9 mouse cellular contexts compared by ENCODE assay signal in the genomic region with DNA sequence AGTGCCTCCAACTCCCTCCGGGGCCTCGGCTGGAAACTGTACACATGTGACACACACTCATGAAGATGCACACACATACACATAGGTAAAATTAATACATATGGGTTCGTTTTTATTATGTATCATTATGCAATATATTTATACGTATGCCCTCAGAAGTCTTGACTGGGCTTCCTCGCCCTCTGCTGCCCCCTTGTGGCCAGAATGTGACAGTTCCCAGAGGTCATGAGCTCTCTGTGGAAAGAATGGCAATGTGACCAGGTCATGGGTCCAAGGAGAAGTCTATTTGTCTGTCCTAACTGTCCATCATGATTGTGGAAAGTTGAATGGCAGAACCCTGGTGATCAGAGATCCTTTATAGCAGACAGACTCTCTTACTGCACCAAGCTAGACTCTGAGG. TPM values are rescaled to one million over a fixed set of nuclear protein-coding genes. Genes with fewer than 3 reads are reported as not detected.
DNase-seq lines count a peak whose midpoint lies in the region; ATAC-seq and TF ChIP-seq lines count a peak whose summit lies in the region.
"Had no signal": no experiment of that assay in that cellular context is flagged by ENCODE, and none has a peak within 500 bp of the region (broad histone marks: within the 10 kb centered on the region; RNA-seq: fewer than 3 reads in every experiment).

No protein-coding gene starts in this region.

- WGBS in hindbrain, embryonic 10.5 days = 25% methylated on average over 5 of the region's 5 CpGs
- 24% methylated on average over 5 of the region's 5 CpGs for WGBS in hindbrain, embryonic 16.5 days
- 24% methylated on average over 5 of the region's 5 CpGs for WGBS in heart, embryonic 12.5 days

- H3K36me3 ChIP-seq in hindbrain, embryonic 10.5 days = no peaks in the 10 kb centered on the region
- H3K36me3 ChIP-seq in hindbrain, embryonic 16.5 days (ENCODE audit: control insufficient read depth, insufficient read depth, low read length) = no peaks in the 10 kb centered on the region
- H3K36me3 ChIP-seq in heart, embryonic 12.5 days = no peaks in the 10 kb centered on the region
- H3K36me3 ChIP-seq: neural tube, embryonic 12.5 days had no signal

- no peak overlapping the region for H3K4me2 ChIP-seq in hindbrain, embryonic 16.5 days (ENCODE audit: low read length)
- H3K4me2 ChIP-seq in heart, embryonic 12.5 days = no peak overlapping the region
- H3K4me2 ChIP-seq: neural tube, embryonic 12.5 days had no signal

- H3K4me1 ChIP-seq in hindbrain, embryonic 10.5 days (replicated peaks) = no peaks in the 10 kb centered on the region
- H3K4me1 ChIP-seq in hindbrain, embryonic 16.5 days (ENCODE audit: control insufficient read depth, insufficient read depth, low read depth, low read length) = no peaks in the 10 kb centered on the region
- no peaks in the 10 kb centered on the region for H3K4me1 ChIP-seq in heart, embryonic 12.5 days (replicated peaks)
- H3K4me1 ChIP-seq: neural tube, embryonic 12.5 days had no signal

- no peak overlapping the region for H3K4me3 ChIP-seq in hindbrain, embryonic 10.5 days
- no peak overlapping the region for H3K4me3 ChIP-seq in hindbrain, embryonic 16.5 days (ENCODE audit: low read length)
- no peak overlapping the region for H3K4me3 ChIP-seq in heart, embryonic 12.5 days
- no peak overlapping the region for H3K4me3 ChIP-seq in layer of hippocampus, adult 2 months
- H3K4me3 ChIP-seq: neural tube, embryonic 12.5 days had no signal

- no peak; the same call in none of the 2 replicates for TF ChIP-seq CTCF in layer of hippocampus, adult 2 months (conservative IDR thresholded peaks at IDR 0.05)

- no peak overlapping the region for H3K9ac ChIP-seq in hindbrain, embryonic 16.5 days (ENCODE audit: low read depth, low read length)
- no peak overlapping the region for H3K9ac ChIP-seq in heart, embryonic 12.5 days
- H3K9ac ChIP-seq: neural tube, embryonic 12.5 days had no signal

- H3K9me3 ChIP-seq in hindbrain, embryonic 10.5 days = no peaks in the 10 kb centered on the region
- H3K9me3 ChIP-seq in hindbrain, embryonic 16.5 days (ENCODE audit: control insufficient read depth, low read length) = no peaks in the 10 kb centered on the region
- no peaks in the 10 kb centered on the region for H3K9me3 ChIP-seq in heart, embryonic 12.5 days (replicated peaks)
- H3K9me3 ChIP-seq: neural tube, embryonic 12.5 days had no signal

- no peak for ATAC-seq in hindbrain, embryonic 16.5 days
- peak; percentile 61; the same call in 1 of the 2 replicates for ATAC-seq in heart, embryonic 12.5 days (ENCODE audit: insufficient number of reproducible peaks, low FRiP score)

- DNase-seq in hindbrain, embryonic 10.5 days (ENCODE audit: low spot score) = peak; percentile 78
- DNase-seq in adrenal gland, postnatal 14 days = peak; percentile 91
- DNase-seq in embryo, embryonic 11.5 days (ENCODE audit: low read depth, low spot score) = peak; percentile 59
- peak; percentile 59 to 78 for DNase-seq in layer of hippocampus, adult 2 months (ENCODE audit: low spot score in 2 of 2)
- DNase-seq in lung, postnatal 25 days (ENCODE audit: low spot score) = peak; percentile 83
- peak; percentile 70 for DNase-seq in spleen, adult 12 weeks (ENCODE audit: low spot score)

- no peak overlapping the region for H3K27ac ChIP-seq in hindbrain, embryonic 10.5 days
- H3K27ac ChIP-seq in hindbrain, embryonic 16.5 days (ENCODE audit: low read depth, low read length) = no peak overlapping the region
- H3K27ac ChIP-seq in heart, embryonic 12.5 days (ENCODE audit: poor library complexity, severe bottlenecking) = no peak overlapping the region
- H3K27ac ChIP-seq in layer of hippocampus, adult 2 months = no peak overlapping the region
- H3K27ac ChIP-seq: neural tube, embryonic 12.5 days had no signal

- no peaks in the 10 kb centered on the region for H3K27me3 ChIP-seq in hindbrain, embryonic 10.5 days (ENCODE audit: insufficient read depth, poor library complexity, severe bottlenecking)
- H3K27me3 ChIP-seq in hindbrain, embryonic 16.5 days (replicated peaks; ENCODE audit: control insufficient read depth, insufficient read depth, low read length) = no peaks in the 10 kb centered on the region
- no peaks in the 10 kb centered on the region for H3K27me3 ChIP-seq in heart, embryonic 12.5 days (replicated peaks)
- H3K27me3 ChIP-seq: neural tube, embryonic 12.5 days had no signal

RNA-seq across cellular contexts. Expression of a gene that starts 8.6 kb away (rescaled TPM):
- polyA plus RNA-seq in hindbrain, embryonic 10.5 days (2016; fragmentation: Nextera tagmentation; extraction: Ambion mirVana) = 9.1 and 12.5 TPM in 2 replicates
- polyA plus RNA-seq in hindbrain, embryonic 16.5 days (2015; fragmentation: Nextera tagmentation; extraction: Ambion mirVana) = 6.1 and 6.4 TPM in 2 replicates
- total RNA-seq in adrenal gland, postnatal 14 days (2021) = 34.1 and 39.3 TPM in 2 replicates
- 5.7 and 6.5 TPM in 2 replicates for polyA plus RNA-seq in heart, embryonic 12.5 days (2016; fragmentation: Nextera tagmentation; extraction: Ambion mirVana)
- 10 to 100 TPM; 11.0 to 15.9 TPM for total RNA-seq in layer of hippocampus, adult 2 months (2021)

RNA-seq across cellular contexts. Expression of a gene that starts 34.1 kb away (rescaled TPM):
- 8.1 and 8.4 TPM in 2 replicates for polyA plus RNA-seq in hindbrain, embryonic 10.5 days (2016; fragmentation: Nextera tagmentation; extraction: Ambion mirVana)
- 3.4 and 4.9 TPM in 2 replicates for polyA plus RNA-seq in hindbrain, embryonic 16.5 days (2015; fragmentation: Nextera tagmentation; extraction: Ambion mirVana)
- total RNA-seq in adrenal gland, postnatal 14 days (2021) = 6.3 and 16.3 TPM in 2 replicates
- polyA plus RNA-seq in heart, embryonic 12.5 days (2016; fragmentation: Nextera tagmentation; extraction: Ambion mirVana) = 4.4 and 4.6 TPM in 2 replicates
- total RNA-seq in layer of hippocampus, adult 2 months (2021) = 1 to 10 TPM; 2.4 to 2.5 TPM

RNA-seq across cellular contexts. Expression of a gene that starts 35.6 kb away (rescaled TPM):
- polyA plus RNA-seq in hindbrain, embryonic 10.5 days (2016; fragmentation: Nextera tagmentation; extraction: Ambion mirVana) = 17.7 and 17.8 TPM in 2 replicates
- 7.3 and 8.3 TPM in 2 replicates for polyA plus RNA-seq in hindbrain, embryonic 16.5 days (2015; fragmentation: Nextera tagmentation; extraction: Ambion mirVana)
- total RNA-seq in adrenal gland, postnatal 14 days (2021) = 37.2 and 42.2 TPM in 2 replicates
- 13.0 and 13.2 TPM in 2 replicates for polyA plus RNA-seq in heart, embryonic 12.5 days (2016; fragmentation: Nextera tagmentation; extraction: Ambion mirVana)
- 10 to 100 TPM; 66.9 to 69.5 TPM for total RNA-seq in layer of hippocampus, adult 2 months (2021)

RNA-seq across cellular contexts. Expression of a gene that starts 38.3 kb away (rescaled TPM):
- polyA plus RNA-seq in hindbrain, embryonic 10.5 days (2016; fragmentation: Nextera tagmentation; extraction: Ambion mirVana) = not detected in 2 replicates
- not detected in 2 replicates for polyA plus RNA-seq in hindbrain, embryonic 16.5 days (2015; fragmentation: Nextera tagmentation; extraction: Ambion mirVana)
- total RNA-seq in adrenal gland, postnatal 14 days (2021) = not detected in 2 replicates
- polyA plus RNA-seq in heart, embryonic 12.5 days (2016; fragmentation: Nextera tagmentation; extraction: Ambion mirVana) = not detected in 2 replicates
- total RNA-seq in layer of hippocampus, adult 2 months (2021) = not detected
- polyA plus RNA-seq: neural tube, embryonic 12.5 days had no signal

RNA-seq across cellular contexts. Expression of a gene that starts 42.2 kb away (rescaled TPM):
- polyA plus RNA-seq in hindbrain, embryonic 10.5 days (2016; fragmentation: Nextera tagmentation; extraction: Ambion mirVana) = 2.0 and 2.7 TPM in 2 replicates
- polyA plus RNA-seq in hindbrain, embryonic 16.5 days (2015; fragmentation: Nextera tagmentation; extraction: Ambion mirVana) = 1.3 and 1.6 TPM in 2 replicates
- 1.7 and 2.4 TPM in 2 replicates for total RNA-seq in adrenal gland, postnatal 14 days (2021)
- 3.8 TPM in 2 replicates for polyA plus RNA-seq in heart, embryonic 12.5 days (2016; fragmentation: Nextera tagmentation; extraction: Ambion mirVana)
- under 1 TPM; 0.79 to 0.83 TPM for total RNA-seq in layer of hippocampus, adult 2 months (2021)
